Mouse (Mus musculus): ENCODE measurements around the gene Snx11.
"Not testable (repeated sequence)": the region's sequence is repeated elsewhere in the genome, so short reads cannot be mapped to it uniquely, and the experiment has no call there.

Snx11 gene

GRCm38 (mm10) chr11:96795491-96795890, 18.1 kb upstream of the Snx11 start:
- no peak for DNase-seq

DNA sequence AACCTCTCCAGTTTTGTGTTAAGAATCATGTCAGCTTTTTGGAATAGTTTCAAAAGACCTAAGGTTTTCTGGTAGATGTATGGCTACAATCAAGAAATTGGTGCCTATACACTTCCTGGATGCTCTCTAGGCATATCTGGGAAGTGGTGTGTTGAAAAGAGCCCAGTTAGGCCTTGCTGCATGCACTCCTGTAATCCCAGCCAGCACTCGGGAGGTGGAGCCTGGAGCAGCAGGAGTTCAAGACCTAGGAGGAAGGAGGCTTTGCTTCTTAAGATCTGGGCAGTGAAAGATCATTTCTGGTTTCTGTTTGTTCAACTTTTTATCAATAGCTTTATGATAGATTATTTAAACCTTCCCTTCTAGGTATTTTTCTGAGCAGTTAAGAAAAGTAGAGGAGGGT, 13.3 kb upstream of the Snx11 start:
- no peak for DNase-seq

GRCm38 (mm10) chr11:96789990-96790389, 12.6 kb upstream of the Snx11 start:
- DNase-seq, result no peak

DNA sequence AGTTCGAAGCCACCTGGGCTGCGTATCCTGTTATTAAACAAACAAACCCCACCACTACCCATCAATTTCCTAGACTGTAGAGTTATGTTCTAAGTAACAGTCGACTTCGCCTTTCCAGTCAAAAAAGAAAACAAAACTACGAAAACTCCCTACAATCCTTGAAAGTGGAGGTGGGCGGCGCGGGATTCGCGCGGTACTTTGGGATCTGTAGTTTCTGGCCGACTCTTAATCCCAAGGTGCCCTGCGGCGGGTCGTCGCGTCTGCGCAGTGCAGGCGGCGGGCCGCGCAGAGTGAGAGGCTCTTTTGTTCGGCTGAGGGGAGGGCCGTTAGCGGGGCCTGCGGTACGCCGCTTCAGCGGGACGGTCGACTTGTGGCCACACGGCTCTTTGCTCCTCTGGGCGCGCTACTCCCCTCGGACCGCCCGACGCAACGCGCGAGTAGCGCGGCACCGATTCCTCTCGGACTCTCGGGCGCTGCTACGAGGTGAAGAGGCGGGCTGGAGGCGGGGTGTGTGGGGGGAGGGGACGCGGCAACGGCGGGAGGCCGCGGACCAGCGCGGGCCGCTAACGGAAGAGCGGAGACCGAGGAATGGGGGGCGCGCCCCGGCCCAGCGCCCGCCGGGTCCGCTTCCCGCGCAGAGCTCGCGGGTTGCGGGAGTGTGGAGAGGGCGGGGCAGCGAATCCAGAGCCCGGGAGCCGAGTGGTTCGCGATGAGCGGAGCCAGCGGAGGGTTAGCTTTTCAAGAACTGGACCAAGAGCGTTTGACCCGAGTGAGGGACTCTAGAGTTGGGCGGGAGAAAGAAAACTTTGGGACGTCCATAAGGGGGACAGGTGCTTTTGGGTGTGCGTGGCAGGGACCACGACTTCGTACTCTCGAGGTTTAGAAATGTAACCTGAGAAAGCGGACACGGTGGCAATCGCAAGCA, 11.8 kb upstream of the Snx11 start, which contains the start of gene Cbx1:
Gene Cbx1, plus strand, starts transcription at position 257 of the 925 bp plus-strand sequence.
- peak; percentile 92 to 93 for DNase-seq

DNA sequence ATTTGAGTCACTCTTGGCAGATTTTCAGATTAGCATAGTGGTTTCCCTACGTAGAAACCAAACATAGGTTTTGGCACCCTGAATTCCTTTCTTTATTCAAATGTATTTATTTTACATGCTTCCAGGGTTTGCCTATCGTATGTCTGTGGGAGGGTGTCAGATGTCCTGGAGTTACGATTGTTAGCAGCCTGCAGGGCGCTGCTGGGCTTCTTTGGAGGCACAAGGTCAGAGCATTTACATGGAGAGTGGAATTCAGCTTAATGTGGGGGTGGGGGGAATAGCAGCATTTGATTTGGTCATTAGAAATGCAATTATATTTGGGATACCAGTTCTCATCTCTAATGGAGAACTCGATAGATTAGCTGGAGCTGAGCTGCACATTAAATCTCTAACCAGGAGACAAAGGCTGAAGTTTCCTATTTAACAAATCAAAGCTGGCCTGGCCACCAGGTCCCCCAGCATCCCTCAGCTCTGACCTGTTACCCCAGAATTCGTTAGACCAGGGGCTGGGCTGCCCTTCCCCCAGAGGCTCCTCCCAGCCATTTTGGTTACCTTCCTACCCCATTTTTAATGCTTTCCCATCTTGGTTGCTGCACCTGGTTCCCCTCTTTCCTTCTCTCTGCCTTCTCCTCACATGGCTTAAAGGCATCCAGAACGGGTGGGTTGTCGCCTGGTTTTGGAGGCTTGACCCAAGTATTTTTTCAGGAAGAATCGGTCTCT, 9.5 kb upstream of the Snx11 start:
- no peak for DNase-seq

GRCm38 (mm10) chr11:96784847-96785246, 7.5 kb upstream of the Snx11 start:
- DNase-seq, result peak; percentile 70 to 77

DNA sequence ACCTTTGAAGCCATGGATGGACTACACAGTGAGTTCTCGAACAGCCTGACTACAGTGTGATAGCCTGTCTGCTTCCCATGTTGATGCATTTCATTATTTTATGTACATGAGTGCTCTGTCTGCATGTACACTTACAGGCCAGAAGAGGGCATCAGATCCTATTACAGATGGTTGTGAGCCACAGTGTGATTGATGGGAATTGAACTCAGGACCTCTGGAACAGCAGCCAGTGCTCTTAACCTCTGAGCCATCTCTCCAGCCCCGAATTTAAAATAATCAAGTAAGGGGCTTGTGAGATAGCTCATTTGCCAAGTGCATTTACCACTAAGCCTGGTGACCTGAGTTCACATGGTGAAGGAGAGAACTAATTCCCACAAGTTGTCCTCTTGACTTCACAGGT, 4.1 kb upstream of the Snx11 start:
- no peak for DNase-seq

- DNase-seq, result no peak
Observed at GRCm38 (mm10) chr11:96780306-96780705, 2.9 kb upstream of the Snx11 start.

GRCm38 (mm10) chr11:96778061-96778627, 785 bp upstream of the Snx11 start:
- DNase-seq, result not testable (repeated sequence)

GRCm38 (mm10) chr11:96776068-96776467, 1.3 kb downstream of the Snx11 start:
- DNase-seq, result no peak

DNA sequence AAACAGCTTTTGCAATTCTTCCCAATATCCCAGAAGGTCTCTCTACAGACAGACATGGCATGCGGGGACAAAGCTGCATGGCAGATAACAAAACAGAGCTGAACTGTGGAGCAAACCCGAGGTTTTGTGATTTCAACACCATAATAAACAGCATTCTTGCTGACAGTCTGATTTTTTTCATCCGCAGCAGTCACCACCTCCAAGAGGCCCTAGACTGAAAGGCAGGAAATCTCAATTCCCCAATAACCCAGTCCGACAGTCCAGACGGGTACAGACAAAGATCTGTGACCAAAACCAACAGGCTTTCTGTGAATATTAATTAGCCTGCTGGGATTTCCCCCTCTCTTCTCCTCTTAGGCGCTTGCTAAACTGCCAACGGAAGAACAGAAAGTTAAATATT, 1.7 kb downstream of the Snx11 start:
- DNase-seq, result no peak

GRCm38 (mm10) chr11:96775063-96775462, 2.3 kb downstream of the Snx11 start:
- no peak for DNase-seq

GRCm38 (mm10) chr11:96774536-96774935, 2.8 kb downstream of the Snx11 start:
- no peak for DNase-seq

DNA sequence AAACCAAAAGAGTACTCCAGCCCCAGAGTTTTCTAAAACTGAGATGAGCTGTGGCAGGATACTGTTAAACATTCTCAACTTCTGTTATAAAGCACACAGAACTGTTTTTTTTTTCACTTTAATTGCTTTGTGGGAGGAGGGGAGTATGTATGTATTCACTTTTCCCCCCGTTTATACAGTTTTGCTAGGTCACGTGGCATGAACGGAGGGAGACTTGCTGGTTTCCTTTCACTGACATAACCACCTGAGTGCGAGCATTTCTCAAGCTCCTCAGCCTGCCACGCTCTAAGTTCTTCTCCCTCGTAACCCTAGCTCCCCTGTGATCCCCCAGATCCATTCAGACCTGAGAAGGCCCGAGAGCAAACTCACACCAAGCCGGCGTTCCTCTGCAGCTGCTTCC, 4.9 kb downstream of the Snx11 start:
- no peak for DNase-seq

GRCm38 (mm10) chr11:96771274-96771975, 5.9 kb downstream of the Snx11 start:
- DNase-seq, result no peak

DNA sequence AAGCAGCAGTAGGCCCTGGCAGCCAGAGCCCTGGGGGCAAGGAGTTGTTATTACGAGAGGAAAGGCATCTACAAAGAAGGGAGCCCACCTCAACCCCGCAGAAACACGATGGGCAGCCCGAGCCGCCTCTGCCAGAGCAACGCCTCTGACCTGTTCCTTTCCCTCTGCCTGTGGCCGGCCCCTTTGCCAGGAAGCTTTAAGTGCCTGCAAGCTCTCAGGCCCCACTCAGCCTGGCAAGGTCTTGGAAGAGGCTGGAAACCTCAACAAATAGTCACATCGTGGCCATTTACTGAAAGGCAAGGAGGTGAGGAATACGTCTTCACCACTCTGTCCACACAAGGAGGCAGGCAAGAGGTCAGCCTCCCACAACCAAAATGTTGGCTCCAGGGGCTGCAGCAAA, 9.1 kb downstream of the Snx11 start:
- peak; percentile 78 to 82 for DNase-seq

GRCm38 (mm10) chr11:96767096-96767495, 10.3 kb downstream of the Snx11 start:
- DNase-seq, result no peak

DNA sequence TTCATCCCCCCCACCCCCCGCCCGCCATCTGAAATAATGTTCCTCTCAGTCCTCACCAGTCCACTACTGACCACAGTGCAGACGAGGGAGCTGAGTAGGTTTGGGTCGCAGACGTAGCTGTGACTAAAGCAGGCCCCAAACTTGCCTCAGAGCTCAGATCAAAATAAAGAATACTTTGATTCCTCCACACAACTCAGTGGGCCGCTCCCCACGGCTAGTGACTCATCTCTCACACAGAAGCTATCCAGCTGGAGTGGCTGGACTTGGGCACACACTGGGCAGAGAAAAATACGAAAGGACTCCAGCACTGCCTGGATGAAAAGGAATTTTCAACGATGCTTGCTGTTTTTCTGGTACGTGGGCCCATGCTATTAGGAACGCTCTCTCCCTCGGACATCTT, 10.8 kb downstream of the Snx11 start:
- no peak for DNase-seq

GRCm38 (mm10) chr11:96765645-96766044, 11.7 kb downstream of the Snx11 start:
- peak; percentile 63 to 64 for DNase-seq

DNA sequence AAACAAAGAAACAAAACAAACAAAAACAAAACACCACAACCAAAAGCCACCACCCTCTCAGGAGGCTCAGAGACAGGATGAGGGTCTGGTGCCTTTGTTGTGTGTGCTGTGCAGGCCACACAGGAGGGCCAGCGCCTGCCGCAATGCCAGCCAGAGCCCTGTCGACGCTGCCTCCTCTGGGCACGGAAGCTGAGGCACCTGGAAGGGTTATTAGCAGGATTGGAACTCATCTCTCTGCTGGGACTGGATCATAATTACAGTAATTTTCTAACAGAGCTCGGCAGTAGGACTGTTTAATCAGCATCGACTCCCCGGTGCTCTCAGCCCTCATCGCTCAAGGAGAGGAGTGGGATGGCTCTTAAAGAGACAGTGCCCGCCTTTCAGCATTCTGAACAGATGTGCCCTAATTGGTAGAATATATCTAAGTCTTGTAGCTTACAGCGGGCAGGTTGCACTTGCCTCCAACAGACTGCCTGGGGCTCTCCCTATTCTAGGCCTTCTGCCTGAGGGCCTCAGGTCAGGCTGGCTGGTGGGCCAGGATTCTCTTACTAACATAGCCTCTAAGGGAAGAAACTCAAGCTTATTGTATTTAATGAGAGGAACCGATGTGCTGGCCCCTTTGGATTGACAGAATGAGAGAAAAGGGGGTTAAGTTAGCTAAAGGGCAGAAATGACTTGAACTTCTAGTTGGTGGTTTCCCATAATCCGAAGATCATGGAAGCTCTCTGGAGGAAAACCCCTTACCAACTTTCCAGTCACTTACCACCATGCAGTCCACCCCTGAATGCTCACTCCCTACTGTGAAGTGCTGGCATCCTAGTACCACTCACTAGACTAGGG, 12.6 kb downstream of the Snx11 start:
- DNase-seq, result no peak

- DNase-seq, result peak; percentile 52 to 60
Observed at GRCm38 (mm10) chr11:96762742-96763470, 14.5 kb downstream of the Snx11 start.
